Mouse (Mus musculus): ENCODE data around the gene Bola2. TPM values are rescaled to one million over a fixed set of nuclear protein-coding genes. Genes with fewer than 3 reads are reported as not detected.
"Not testable (repeated sequence)": the region's sequence is repeated elsewhere in the genome, so short reads cannot be mapped to it uniquely, and the experiment has no call there.

Bola2 gene
- total and polyA plus RNA-seq, 3 experiments: 163 to 436 TPM; not detected in 1

- not testable (repeated sequence) for DNase-seq (ENCODE audit: low read depth, low spot score); H3K27me3 ChIP-seq (ENCODE audit: control insufficient read depth in 1 of 2, insufficient read depth in 2 of 2, low read length in 2 of 2); H3K9me3 ChIP-seq (replicated peaks; ENCODE audit: insufficient read depth, low read length); H3K4me3 ChIP-seq (ENCODE audit: control insufficient read depth in 1 of 2, insufficient read depth in 1 of 2, low read depth in 2 of 2, low read length in 2 of 2); H3K36me3 ChIP-seq (ENCODE audit: control insufficient read depth in 1 of 2, insufficient read depth in 2 of 2, low read length in 2 of 2); H3K27ac ChIP-seq (ENCODE audit: control insufficient read depth, low read depth, low read length); H3K9ac ChIP-seq (ENCODE audit: control insufficient read depth, low read depth, low read length, poor library complexity, severe bottlenecking); H3K79me2 ChIP-seq (ENCODE audit: control insufficient read depth, insufficient read depth, low read length, poor library complexity); H3K4me1 ChIP-seq (ENCODE audit: control insufficient read depth in 1 of 2, insufficient read depth in 2 of 2, low read length in 2 of 2)
- TF ChIP-seq ZNF384 (IDR thresholded peaks at IDR 0.05; ENCODE audit: low read depth, low read length): peak; percentile 60; the same call in 1 of the 2 replicates
These were observed 35.1 kb downstream of the Bola2 start for GRCm38 (mm10) chr7:126730256-126730789.

GRCm38 (mm10) chr7:126736122-126736521 is 40.9 kb downstream of the Bola2 start:
- Histone ChIP-seq H3K9ac (ENCODE audit: control insufficient read depth, low read depth, low read length, poor library complexity, severe bottlenecking) (no peak overlapping the region), H3K27ac (ENCODE audit: control insufficient read depth, low read depth, low read length) (no peak overlapping the region), H3K4me3 (ENCODE audit: control insufficient read depth in 1 of 2, insufficient read depth in 1 of 2, low read depth in 2 of 2, low read length in 2 of 2) (no peak overlapping the region), H3K36me3 (ENCODE audit: control insufficient read depth in 1 of 2, insufficient read depth in 2 of 2, low read length in 2 of 2) (no peaks in the 10 kb centered on the region), H3K9me3 (replicated peaks; ENCODE audit: insufficient read depth, low read length) (no peaks in the 10 kb centered on the region), H3K79me2 (ENCODE audit: control insufficient read depth, insufficient read depth, low read length, poor library complexity) (no peaks in the 10 kb centered on the region), H3K4me1 (ENCODE audit: control insufficient read depth in 1 of 2, insufficient read depth in 2 of 2, low read length in 2 of 2) (no peaks in the 10 kb centered on the region), H3K27me3 (ENCODE audit: control insufficient read depth in 1 of 2, insufficient read depth in 2 of 2, low read length in 2 of 2) (no peaks in the 10 kb centered on the region; a peak in 3 of 4 replicates)
- TF ChIP-seq CTCF (IDR thresholded peaks at IDR 0.05 in 2 of 3, conservative IDR thresholded peaks at IDR 0.05 in 1 of 3; ENCODE audit: control insufficient read depth in 1 of 3, insufficient read depth in 1 of 3, low read depth in 2 of 3, low read length in 3 of 3, poor library complexity in 1 of 3, severe bottlenecking in 1 of 3) (no peak), MAZ (IDR thresholded peaks at IDR 0.05; ENCODE audit: low read depth, low read length) (no peak), UBTF (IDR thresholded peaks at IDR 0.05; ENCODE audit: borderline replicate concordance, insufficient read depth, low read depth, low read length) (no peak), ZNF384 (IDR thresholded peaks at IDR 0.05; ENCODE audit: low read depth, low read length) (no peak), ZMIZ1 (IDR thresholded peaks at IDR 0.05; ENCODE audit: low read depth, low read length) (no peak), BHLHE40 (IDR thresholded peaks at IDR 0.05; ENCODE audit: borderline replicate concordance, low read depth, low read length) (no peak), MAX (IDR thresholded peaks at IDR 0.05; ENCODE audit: low read length) (no peak), E2F4 (IDR thresholded peaks at IDR 0.05; ENCODE audit: borderline replicate concordance, low read depth, low read length) (no peak), ZKSCAN1 (IDR thresholded peaks at IDR 0.05; ENCODE audit: low read depth, low read length) (no peak), USF1 (IDR thresholded peaks at IDR 0.05; ENCODE audit: low read depth, low read length) (no peak), HCFC1 (IDR thresholded peaks at IDR 0.05; ENCODE audit: low read depth, low read length) (no peak), CHD2 (IDR thresholded peaks at IDR 0.05; ENCODE audit: low read length) (no peak), ZC3H11A (IDR thresholded peaks at IDR 0.05; ENCODE audit: low read depth, low read length) (no peak)
- no peak for DNase-seq (ENCODE audit: low read depth, low spot score)

GRCm38 (mm10) chr7:126739551-126739950 is 44.4 kb downstream of the Bola2 start:
- Histone ChIP-seq H3K27me3 (ENCODE audit: control insufficient read depth in 1 of 2, insufficient read depth in 2 of 2, low read length in 2 of 2) (no peaks in the 10 kb centered on the region; a peak in 1 of 4 replicates), H3K9ac (ENCODE audit: control insufficient read depth, low read depth, low read length, poor library complexity, severe bottlenecking) (peak overlapping the region; percentile 64), H3K27ac (ENCODE audit: control insufficient read depth, low read depth, low read length) (no peak overlapping the region), H3K79me2 (ENCODE audit: control insufficient read depth, insufficient read depth, low read length, poor library complexity) (no peaks in the 10 kb centered on the region), H3K4me1 (ENCODE audit: control insufficient read depth in 1 of 2, insufficient read depth in 2 of 2, low read length in 2 of 2) (no peaks in the 10 kb centered on the region), H3K36me3 (ENCODE audit: control insufficient read depth in 1 of 2, insufficient read depth in 2 of 2, low read length in 2 of 2) (no peaks in the 10 kb centered on the region), H3K4me3 (ENCODE audit: control insufficient read depth in 1 of 2, insufficient read depth in 1 of 2, low read depth in 2 of 2, low read length in 2 of 2) (peak overlapping the region; percentile 59 to 60), H3K9me3 (replicated peaks; ENCODE audit: insufficient read depth, low read length) (no peaks in the 10 kb centered on the region)
- TF ChIP-seq GABPA (IDR thresholded peaks at IDR 0.05; ENCODE audit: low read depth, low read length) (no peak), USF1 (IDR thresholded peaks at IDR 0.05; ENCODE audit: low read depth, low read length) (peak; percentile 41; the same call in 1 of the 2 replicates), CTCF (IDR thresholded peaks at IDR 0.05 in 2 of 3, conservative IDR thresholded peaks at IDR 0.05 in 1 of 3; ENCODE audit: control insufficient read depth in 1 of 3, insufficient read depth in 1 of 3, low read depth in 2 of 3, low read length in 3 of 3, poor library complexity in 1 of 3, severe bottlenecking in 1 of 3) (no peak), USF2 (IDR thresholded peaks at IDR 0.05; ENCODE audit: borderline replicate concordance in 1 of 2, insufficient read depth in 1 of 2, low read depth in 1 of 2, low read length in 2 of 2) (no peak), ZNF384 (IDR thresholded peaks at IDR 0.05; ENCODE audit: low read depth, low read length) (no peak)
- DNase-seq (ENCODE audit: low read depth, low spot score): peak; percentile 51

All from MEL (cell line).